Mouse (Mus musculus): ENCODE results near the gene Icam4. TPM values are rescaled to one million over a fixed set of nuclear protein-coding genes. Genes with fewer than 3 reads are reported as not detected.

Icam4 gene
- total RNA-seq (2015): 4.5 and 7.8 TPM in 2 replicates
- total RNA-seq (2017): 3.7 and 4.0 TPM in 2 replicates

- peak; percentile 53 for ATAC-seq (replicated peaks; ENCODE audit: poor library complexity)
These were observed at the start of gene Icam4 for GRCm38 (mm10) chr9:21029291-21030054. Gene Icam4 (plus strand): TSS chr9:21029373.

- no peak for ATAC-seq (replicated peaks; ENCODE audit: poor library complexity)
These were observed 49.4 kb upstream of the Icam4 start for GRCm38 (mm10) chr9:20979769-20980168.

GRCm38 (mm10) chr9:20982171-20982570 is 47.0 kb upstream of the Icam4 start:
- no peak for ATAC-seq (replicated peaks; ENCODE audit: poor library complexity)

- ATAC-seq (replicated peaks; ENCODE audit: poor library complexity): no peak
These were observed 46.0 kb upstream of the Icam4 start for GRCm38 (mm10) chr9:20983169-20983568.

DNA sequence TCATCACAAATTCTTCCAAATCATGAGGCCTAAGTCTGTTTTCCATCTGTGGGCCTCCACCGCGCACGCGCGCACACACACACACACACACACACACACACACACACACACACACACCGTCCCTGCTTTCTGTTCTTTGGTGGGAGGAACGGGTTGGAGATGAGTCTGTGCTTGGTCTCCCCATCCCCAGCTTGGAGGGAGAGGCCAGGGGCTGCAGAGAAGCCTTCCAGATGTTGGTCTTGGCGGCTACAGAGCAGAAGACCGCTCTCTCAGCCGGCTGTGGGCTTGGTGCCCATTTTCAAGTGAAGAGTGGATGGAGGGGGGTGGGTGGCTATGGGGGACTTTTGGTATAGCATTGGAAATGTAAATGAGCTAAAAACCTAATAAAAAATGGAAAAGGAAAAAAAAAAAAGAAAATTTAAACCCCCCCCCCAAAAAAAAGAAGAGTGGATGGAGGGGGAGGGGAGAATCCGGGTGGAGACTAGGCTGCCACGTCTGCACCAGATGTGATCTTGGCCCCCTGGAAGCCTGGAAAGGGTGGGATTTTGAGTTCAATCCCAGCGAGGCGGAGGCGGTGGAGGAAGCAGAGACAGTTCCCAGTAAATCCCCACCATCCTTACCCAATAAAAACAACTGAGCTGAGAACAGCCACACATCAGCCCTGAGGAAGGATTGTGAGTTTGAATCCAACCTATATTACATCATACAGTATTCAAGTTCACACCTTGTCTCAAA is 42.1 kb upstream of the Icam4 start:
- no peak for ATAC-seq (replicated peaks; ENCODE audit: poor library complexity)

DNA sequence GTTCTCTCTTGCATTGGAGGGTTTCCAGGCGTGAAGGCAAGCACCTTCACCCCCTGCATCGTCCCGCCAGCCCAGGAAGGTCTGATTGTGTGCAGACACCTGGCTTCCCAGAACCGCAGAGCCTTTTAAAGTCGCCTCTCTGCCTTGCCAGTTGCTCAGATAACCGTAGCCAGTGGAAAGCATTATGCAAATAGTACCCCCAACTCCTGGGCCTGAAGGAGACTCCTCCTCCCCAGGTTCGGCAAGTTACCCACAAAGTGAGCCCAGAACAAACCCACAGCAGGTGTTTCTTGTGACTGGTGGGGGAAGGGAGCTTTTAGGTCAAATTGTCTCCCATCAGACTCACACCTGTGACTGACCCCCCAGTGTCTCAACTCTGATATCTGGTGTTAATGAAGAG is 41.2 kb upstream of the Icam4 start:
- no peak for ATAC-seq (replicated peaks; ENCODE audit: poor library complexity)

GRCm38 (mm10) chr9:20990861-20991260 is 38.3 kb upstream of the Icam4 start:
- ATAC-seq (replicated peaks; ENCODE audit: poor library complexity): no peak

GRCm38 (mm10) chr9:20991587-20991986 is 37.6 kb upstream of the Icam4 start:
- ATAC-seq (replicated peaks; ENCODE audit: poor library complexity): no peak

GRCm38 (mm10) chr9:20993165-20993898 is 35.8 kb upstream of the Icam4 start:
- ATAC-seq (replicated peaks; ENCODE audit: poor library complexity): no peak

- no peak for ATAC-seq (replicated peaks; ENCODE audit: poor library complexity)
These were observed 34.1 kb upstream of the Icam4 start for GRCm38 (mm10) chr9:20995069-20995468.

DNA sequence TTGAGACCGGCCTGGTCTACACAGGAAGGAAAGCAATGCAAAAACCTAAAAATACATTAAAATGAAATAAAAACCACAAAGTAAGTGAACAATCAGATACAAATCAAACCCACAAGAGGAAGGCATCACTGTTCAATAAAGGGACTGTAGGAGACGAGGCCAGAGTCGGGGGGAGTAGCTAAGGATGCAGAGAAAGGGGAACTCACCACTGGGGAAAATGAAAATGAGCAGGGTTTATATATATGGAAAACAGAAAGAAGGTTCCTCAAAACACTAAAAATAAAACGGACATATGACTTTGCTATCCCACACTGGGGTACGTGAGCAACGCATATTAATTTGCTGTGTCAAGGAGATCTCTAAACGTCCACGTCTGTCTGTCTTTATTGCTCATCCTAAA is 32.1 kb upstream of the Icam4 start:
- ATAC-seq (replicated peaks; ENCODE audit: poor library complexity): peak; percentile 72

DNA sequence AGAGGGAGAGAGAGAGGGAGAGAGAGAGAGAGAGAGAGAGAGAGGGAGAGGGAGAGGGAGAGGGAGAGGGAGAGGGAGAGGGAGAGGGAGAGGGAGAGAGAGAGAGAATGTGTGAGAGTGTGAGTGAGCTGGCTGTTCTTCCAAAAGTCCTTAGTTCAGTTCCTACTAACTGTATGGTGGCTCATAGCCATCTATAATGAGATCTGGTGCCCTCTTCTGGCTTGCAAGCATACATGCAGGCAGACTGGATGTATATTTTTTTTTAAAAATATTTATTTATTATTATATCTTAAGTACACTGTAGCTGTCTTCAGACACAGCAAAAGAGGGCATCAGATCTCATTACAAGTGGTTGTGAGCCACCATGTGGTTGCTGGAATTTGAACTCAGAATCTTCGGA is 30.8 kb upstream of the Icam4 start:
- ATAC-seq (replicated peaks; ENCODE audit: poor library complexity): 0 out of 2 replicates have a peak, but pooled peaks have one; percentile 15

DNA sequence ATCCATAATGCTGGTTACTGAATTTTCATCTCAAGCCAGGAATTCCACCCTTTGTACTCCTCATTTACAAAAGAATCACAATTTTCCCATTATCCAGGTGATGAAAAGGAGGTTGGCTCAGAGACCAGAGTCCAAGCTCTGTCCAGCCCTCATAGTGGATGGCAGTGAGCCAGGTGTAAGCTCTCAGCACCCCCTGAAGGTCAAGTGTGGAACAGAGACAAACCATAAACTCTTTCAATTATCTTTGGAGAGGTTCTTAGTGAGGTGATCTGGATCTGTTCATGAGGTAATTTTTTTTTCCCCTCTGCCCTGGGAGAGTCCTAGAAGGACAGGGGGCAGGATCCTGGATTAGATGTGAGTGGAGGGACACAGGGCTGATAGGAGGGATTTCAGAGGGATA is 28.4 kb upstream of the Icam4 start:
- no peak; the same call in 1 of the 2 replicates for ATAC-seq (replicated peaks; ENCODE audit: poor library complexity)

- ATAC-seq (replicated peaks; ENCODE audit: poor library complexity): no peak
These were observed 27.4 kb upstream of the Icam4 start for GRCm38 (mm10) chr9:21001651-21002200.

DNA sequence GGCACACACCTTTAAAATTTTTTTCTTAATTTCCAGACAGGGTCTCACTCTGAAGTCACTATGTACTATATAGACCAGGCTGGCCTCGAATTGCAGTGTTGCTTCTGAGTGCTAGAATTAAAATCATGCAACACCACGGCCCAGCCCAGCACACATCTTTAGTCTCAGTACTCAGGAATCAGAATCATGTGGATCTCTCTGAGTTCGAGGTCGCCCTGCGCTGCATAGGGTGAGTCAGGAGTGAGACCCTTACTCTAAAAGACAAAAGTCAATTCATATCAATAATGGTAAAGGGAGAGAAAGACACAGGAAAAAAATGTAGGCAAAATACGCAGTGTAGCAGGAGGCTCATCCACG is 26.9 kb upstream of the Icam4 start:
- ATAC-seq (replicated peaks; ENCODE audit: poor library complexity): no peak

- peak; percentile 94 for ATAC-seq (replicated peaks; ENCODE audit: poor library complexity)
These were observed 26.3 kb upstream of the Icam4 start, which contains the start of gene Mrpl4 for GRCm38 (mm10) chr9:21002627-21003551. Gene Mrpl4 (plus strand): TSS chr9:21002738.

- ATAC-seq (replicated peaks; ENCODE audit: poor library complexity): no peak
These were observed 21.7 kb upstream of the Icam4 start for GRCm38 (mm10) chr9:21007313-21007952.

DNA sequence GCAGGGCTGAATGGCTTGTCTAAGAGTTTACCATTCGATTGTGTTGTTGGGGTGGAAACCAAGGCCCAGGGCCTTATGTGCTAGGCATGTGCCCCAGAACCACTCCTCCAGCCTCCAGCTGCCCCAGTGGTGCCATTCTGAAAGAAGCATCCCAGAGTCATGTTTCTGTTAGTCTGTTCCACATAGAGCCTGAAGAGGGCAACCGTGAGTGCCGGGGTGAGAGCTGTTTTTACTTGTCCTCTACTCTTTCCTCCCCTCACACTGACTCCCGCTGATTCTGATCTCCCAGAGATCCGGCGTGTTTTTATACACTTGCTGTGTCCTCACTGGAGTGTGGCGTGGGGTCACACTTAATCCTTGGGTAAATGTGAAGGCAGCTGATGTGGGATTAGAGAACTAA is 21.2 kb upstream of the Icam4 start:
- peak; percentile 38; the same call in 1 of the 2 replicates for ATAC-seq (replicated peaks; ENCODE audit: poor library complexity)

- ATAC-seq (replicated peaks; ENCODE audit: poor library complexity): no peak
These were observed 18.8 kb upstream of the Icam4 start for GRCm38 (mm10) chr9:21010362-21010761.
